9 mouse cellular contexts compared by ENCODE assay signal in genomic region chr2:106960237-106960636, GRCm38 (mm10). TPM values are rescaled to one million over a fixed set of nuclear protein-coding genes. Genes with fewer than 3 reads are reported as not detected.
DNase-seq lines count a peak whose midpoint lies in the region; TF ChIP-seq lines count a peak whose summit lies in the region.
"Had no signal": no experiment of that assay in that cellular context is flagged by ENCODE, and none has a peak within 500 bp of the region (broad histone marks: within the 10 kb centered on the region; RNA-seq: fewer than 3 reads in every experiment).

No protein-coding gene starts in this region.

- H3K27me3 ChIP-seq in cerebellum, adult 2 months (ENCODE audit: control insufficient read depth, insufficient read depth, low read length): no peaks in the 10 kb centered on the region
- H3K27me3 ChIP-seq: embryonic facial prominence, embryonic 12.5 days had no signal

- TF ChIP-seq CTCF in cerebellum, adult 2 months (IDR thresholded peaks at IDR 0.05; ENCODE audit: borderline replicate concordance, insufficient read depth, low read depth, low read length): peak; percentile 47; the same call in 1 of the 2 replicates
- TF ChIP-seq CTCF in bone marrow, adult 2 months (IDR thresholded peaks at IDR 0.05; ENCODE audit: control insufficient read depth, insufficient read depth, low read length): 0 out of 2 replicates have a peak, but pooled peaks have one; percentile 8

- H3K4me3 ChIP-seq in cerebellum, adult 2 months (replicated peaks; ENCODE audit: insufficient read depth, low read depth, low read length): no peak overlapping the region
- H3K4me3 ChIP-seq in bone marrow, adult 2 months (replicated peaks; ENCODE audit: control insufficient read depth, low read depth, low read length): no peak overlapping the region
- H3K4me3 ChIP-seq: embryonic facial prominence, embryonic 12.5 days had no signal

- 32% methylated on average over 7 of the region's 7 CpGs for WGBS in cerebellum, adult 2 months
- 58% methylated on average over 7 of the region's 7 CpGs for WGBS in bone marrow, adult 2 months

- TF ChIP-seq POLR2A in cerebellum, adult 2 months (IDR thresholded peaks at IDR 0.05; ENCODE audit: borderline replicate concordance, insufficient read depth, low read length): no peak
- no peak for TF ChIP-seq POLR2A in bone marrow, adult 2 months (IDR thresholded peaks at IDR 0.05; ENCODE audit: borderline replicate concordance, control insufficient read depth, low read depth, low read length)

- intact Hi-C loops in left cerebral cortex, postnatal 4 days (cut with DNase I): no loop called here

- DNase-seq in cerebellum, adult 2 months: peak in 1 of 2 experiments; percentile 26
- DNase-seq in cerebellum, adult 11-12 months: no peak
- peak; percentile 31 for DNase-seq in left cerebral cortex, postnatal 4 days
- DNase-seq in left cerebral cortex, adult 9 months (ENCODE audit: low spot score in 2 of 2): no peak
- DNase-seq in lung, postnatal 36 days: peak; percentile 2
- no peak for DNase-seq in testis, postnatal 14 days (ENCODE audit: low spot score)
- no peak for DNase-seq in gastrocnemius, adult 18-20 months (ENCODE audit: low spot score)

- H3K4me1 ChIP-seq in cerebellum, adult 2 months (ENCODE audit: control insufficient read depth, insufficient read depth, low read length): no peaks in the 10 kb centered on the region
- no peaks in the 10 kb centered on the region for H3K4me1 ChIP-seq in bone marrow, adult 2 months (ENCODE audit: control insufficient read depth, insufficient read depth, low read length)

- no peak overlapping the region for H3K27ac ChIP-seq in cerebellum, adult 2 months (ENCODE audit: insufficient read depth, low read length)
- H3K27ac ChIP-seq in bone marrow, adult 2 months (ENCODE audit: control insufficient read depth, insufficient read depth, low read depth, low read length, poor library complexity): no peak overlapping the region
- H3K27ac ChIP-seq: embryonic facial prominence, embryonic 12.5 days had no signal

RNA-seq across cellular contexts. Expression of gene Arl14ep, which starts 14.0 kb away (rescaled TPM):
- polyA plus RNA-seq in cerebellum, adult 2 months (2012; rRNA removed): 30.0 and 30.5 TPM in 2 replicates
- 10 to 100 TPM; 32.3 to 33.0 TPM for total RNA-seq in left cerebral cortex, postnatal 4 days (2021)
- 2.4 and 16.4 TPM in 2 replicates for polyA plus RNA-seq in bone marrow, adult 2 months (2011; ENCODE audit: insufficient read depth, insufficient read length, low replicate concordance, missing spikeins)
- total RNA-seq in gastrocnemius, adult 18-20 months (2021): 1 to 10 TPM; 5.1 to 6.4 TPM

Comparison
In these comparisons a context has a peak if more than half of its experiments do, and no peak if none do; other contexts are left out.
1. DNase-seq: peak in left cerebral cortex, postnatal 4 days (single experiment) and lung, postnatal 36 days (single experiment); none in cerebellum, adult 11-12 months (single experiment), left cerebral cortex, adult 9 months (0 of 2), testis, postnatal 14 days (single experiment) and gastrocnemius, adult 18-20 months (single experiment).
2. RNA of gene Arl14ep, which starts 14.0 kb away (total RNA-seq): 32.3 to 33.0 TPM in left cerebral cortex, postnatal 4 days; 5.1 to 6.4 TPM in gastrocnemius, adult 18-20 months; every median in the first group is over 4 times any median in the second.